Mouse (Mus musculus): ENCODE results near the gene Gm4767. TPM values are rescaled to one million over a fixed set of nuclear protein-coding genes. Genes with fewer than 3 reads are reported as not detected.
"Not testable (repeated sequence)": the region's sequence is repeated elsewhere in the genome, so short reads cannot be mapped to it uniquely, and the experiment has no call there.

The Gm4767 gene
- 1 to 10 TPM; 3.0 to 3.2 TPM for total RNA-seq (2021)
- long read RNA-seq, experiment 1 = 0 reads
- long read RNA-seq, experiment 2, partial matches to known transcripts = 0 of 2 reads
- long read RNA-seq, experiment 2, other reads (novel, unspliced or antisense) = 2 of 2 reads

DNA sequence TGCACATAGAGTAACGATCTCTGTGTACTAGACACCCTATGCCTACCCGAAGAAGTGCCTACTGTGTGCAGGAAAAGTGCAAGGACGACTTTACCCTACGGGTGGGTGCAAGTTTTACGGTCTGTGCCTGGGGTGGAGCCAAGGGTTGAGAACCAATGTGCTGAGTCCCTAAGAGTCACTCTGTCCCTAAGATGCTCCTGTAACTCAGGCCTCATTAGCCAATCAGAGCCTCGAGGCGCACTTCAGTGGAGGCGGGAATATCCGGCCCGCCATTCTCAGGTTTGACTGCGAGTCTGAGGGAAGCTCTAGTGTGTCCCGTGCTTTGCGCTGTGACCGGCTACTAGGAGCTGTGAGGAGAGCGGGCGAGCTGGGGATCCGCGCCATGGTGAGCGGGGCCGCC is at the start of gene Gm4767:
TSS of gene Gm4767 (plus strand) at position 288 of the 400 bp plus-strand sequence.
- peak; percentile 0 for DNase-seq (ENCODE audit: low spot score in 2 of 2)

DNA sequence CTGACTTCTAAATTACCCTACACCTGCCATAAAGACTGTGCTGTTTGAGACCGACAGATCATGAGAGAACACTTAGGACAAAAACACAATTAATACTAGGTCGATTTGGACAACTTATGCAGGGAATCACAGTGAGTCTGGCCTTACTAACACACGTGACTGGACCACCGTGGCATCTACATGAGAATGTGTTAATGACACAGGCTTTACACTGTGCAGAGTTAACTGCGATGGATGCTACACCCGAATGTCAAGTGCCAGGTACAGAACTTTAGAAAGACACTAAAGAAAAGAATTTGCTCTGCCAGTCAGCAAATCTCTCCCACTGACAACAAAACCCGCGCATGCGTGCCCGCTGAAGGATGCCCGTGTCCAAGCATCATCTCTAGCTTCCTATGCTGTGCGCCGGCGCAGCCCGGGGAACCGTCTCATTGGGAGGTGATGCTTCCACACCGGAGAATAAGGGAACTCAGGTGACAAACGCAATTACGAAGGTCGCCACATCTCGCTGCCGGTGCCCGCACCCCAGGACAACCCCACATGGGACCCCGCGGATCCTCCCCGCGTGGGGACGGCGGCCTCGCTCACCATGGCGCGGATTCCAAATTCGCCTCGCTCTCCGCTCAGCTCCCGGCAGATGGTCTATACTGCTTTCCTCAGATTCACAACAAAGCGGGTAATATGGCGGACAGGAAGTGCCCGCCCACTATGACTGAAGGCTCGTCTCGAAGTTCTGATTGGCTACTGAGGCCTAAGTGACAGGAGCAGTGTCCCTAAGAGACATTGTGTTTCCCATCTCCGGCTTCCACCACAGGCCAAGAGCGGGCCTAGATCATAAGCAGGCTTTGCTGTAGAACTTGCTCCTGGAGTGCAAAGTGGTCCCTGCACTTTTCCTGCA is 41.2 kb upstream of the Gm4767 start, which contains the start of gene Gm3055:
TSS of gene Gm3055 (minus strand) at position 656 of the 898 bp plus-strand sequence.
- not testable (repeated sequence) for DNase-seq (ENCODE audit: low spot score in 2 of 2)

DNA sequence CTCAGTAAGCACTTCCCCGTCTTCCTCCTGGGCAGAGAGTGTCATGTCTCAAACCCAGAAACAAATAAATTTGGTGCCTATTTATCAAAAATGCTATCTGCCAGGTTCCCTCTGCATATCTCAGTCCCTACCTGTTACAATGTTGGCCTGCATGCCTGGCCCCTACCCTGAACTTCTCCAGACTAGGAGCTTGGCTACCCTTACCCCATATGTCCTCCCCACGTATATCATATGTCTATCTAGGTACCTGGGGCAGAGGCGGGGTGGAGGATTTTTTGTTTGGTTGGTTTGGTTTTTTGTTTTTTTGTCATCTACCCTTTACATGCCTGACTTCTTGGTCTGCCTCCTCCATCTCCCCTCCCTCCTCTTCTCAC is 40.6 kb upstream of the Gm4767 start:
- not testable (repeated sequence) for DNase-seq (ENCODE audit: low spot score in 2 of 2)

DNA sequence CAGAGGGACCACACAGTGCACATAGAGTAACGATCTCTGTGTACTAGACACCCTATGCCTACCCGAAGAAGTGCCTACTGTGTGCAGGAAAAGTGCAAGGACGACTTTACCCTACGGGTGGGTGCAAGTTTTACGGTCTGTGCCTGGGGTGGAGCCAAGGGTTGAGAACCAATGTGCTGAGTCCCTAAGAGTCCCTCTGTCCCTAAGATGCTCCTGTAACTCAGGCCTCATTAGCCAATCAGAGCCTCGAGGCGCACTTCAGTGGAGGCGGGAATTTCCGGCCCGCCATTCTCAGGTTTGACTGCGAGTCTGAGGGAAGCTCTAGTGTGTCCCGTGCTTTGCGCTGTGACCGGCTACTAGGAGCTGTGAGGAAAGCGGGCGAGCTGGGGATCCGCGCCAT is 34.2 kb downstream of the Gm4767 start:
- DNase-seq (ENCODE audit: low spot score in 2 of 2) = not testable (repeated sequence)

DNA sequence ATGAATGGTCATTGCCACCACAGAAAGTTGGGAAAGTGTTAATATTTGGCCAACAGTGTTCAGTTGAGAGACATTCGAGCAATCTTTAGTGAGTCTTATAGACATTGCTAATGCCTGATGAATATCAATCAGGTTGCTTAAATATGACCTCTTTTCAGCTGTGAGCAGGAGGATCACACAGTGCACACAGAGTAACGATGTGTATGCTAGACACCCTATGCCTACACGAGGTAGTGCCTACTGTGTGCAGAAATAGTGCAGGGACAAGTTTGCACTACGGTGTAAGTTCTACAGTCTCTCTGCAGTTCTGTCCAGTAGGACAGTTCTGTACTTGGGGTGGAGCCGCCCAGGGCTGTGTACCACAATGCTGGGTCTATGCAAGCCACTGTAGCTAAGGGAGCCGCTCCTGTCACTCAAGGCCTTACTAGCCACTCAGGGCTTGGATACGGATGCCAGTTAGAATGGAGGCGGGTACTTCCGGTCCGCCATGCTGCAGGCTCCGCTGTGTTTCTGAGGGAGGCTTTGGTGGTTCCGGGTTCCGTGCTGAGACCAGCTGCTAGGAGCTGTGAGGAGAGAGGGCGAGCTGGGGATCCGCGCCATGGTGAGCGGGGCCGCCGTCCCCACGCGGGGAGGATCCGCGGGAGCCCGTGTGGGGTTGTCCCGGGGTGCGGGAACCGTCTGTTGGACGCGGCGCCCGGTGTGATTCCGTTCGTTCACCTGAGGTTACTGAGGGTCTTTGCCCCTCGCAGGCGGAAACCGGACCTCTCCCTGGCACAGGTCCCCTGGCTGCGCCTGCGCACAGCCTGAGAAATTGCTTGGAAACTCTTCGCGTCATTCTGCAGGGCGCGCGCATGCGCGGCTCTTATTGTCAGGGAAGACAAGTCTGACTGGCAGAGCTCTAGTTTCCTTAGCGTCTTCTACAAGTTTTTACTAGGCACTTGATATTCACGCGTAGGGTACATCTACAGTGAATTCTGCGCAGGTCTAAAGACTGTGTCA is 51.7 kb downstream of the Gm4767 start, which contains the start of gene Gm32687:
TSS of gene Gm32687 (plus strand) at position 526 of the 999 bp plus-strand sequence.
- peak in 1 of 2 experiments; percentile 1 for DNase-seq (ENCODE audit: low spot score in 2 of 2)

Other genes with a start within 250 kb of the Gm4767 start
- gene Tle2, start 237.6 kb upstream of the Gm4767 start, total RNA-seq (2021) = 10 to 100 TPM; 41.3 to 42.4 TPM
- gene Tle6, start 211.1 kb upstream of the Gm4767 start, total RNA-seq (2021) = 10 to 100 TPM; 11.4 to 11.8 TPM
- 1 to 10 TPM; 2.6 to 3.3 TPM for gene BC025920, start 205.9 kb upstream of the Gm4767 start, total RNA-seq (2021)
- gene Sirt6, start 184.4 kb upstream of the Gm4767 start, total RNA-seq (2021) = 10 to 100 TPM; 26.2 to 26.6 TPM
- 10 to 100 TPM; 44.4 to 46.4 TPM for gene Ankrd24, start 183.6 kb upstream of the Gm4767 start, total RNA-seq (2021)
- gene Gm10778, start 163.1 kb upstream of the Gm4767 start, total RNA-seq (2021) = 1 to 10 TPM; 4.3 to 5.8 TPM
- 10 to 100 TPM in 1 of 2 experiments, 1 to 10 TPM in 1; 8.6 to 10.6 TPM for gene Zfp433, start 107.4 kb upstream of the Gm4767 start, total RNA-seq (2021)
- gene Gm3055, start 41.0 kb upstream of the Gm4767 start, total RNA-seq (2021) = 10 to 100 TPM; 12.5 to 14.8 TPM
- 1 to 10 TPM; 2.1 to 3.8 TPM for gene Gm32687, start 51.7 kb downstream of the Gm4767 start, total RNA-seq (2021)
- 1 to 10 TPM; 4.2 to 5.9 TPM for gene Zfp781, start 118.3 kb downstream of the Gm4767 start, total RNA-seq (2021)
- 10 to 100 TPM; 11.9 to 12.4 TPM for gene Zfp873, start 235.9 kb downstream of the Gm4767 start, total RNA-seq (2021)